Mouse (Mus musculus): Measurements from ENCODE around the gene Wdr73. TPM values are rescaled to one million over a fixed set of nuclear protein-coding genes. Genes with fewer than 3 reads are reported as not detected.

Wdr73 gene
- total and polyA plus RNA-seq, 3 experiments: 57.8 to 67.0 TPM; not detected in 1

GRCm38 (mm10) chr7:80842132-80842531, 58.9 kb downstream of the Wdr73 start:
- H3K4me3 ChIP-seq (ENCODE audit: control insufficient read depth in 1 of 2, insufficient read depth in 1 of 2, low read depth in 2 of 2, low read length in 2 of 2): no peak overlapping the region
- peaks cover 5 to 17% of the 10 kb centered on the region in 2 experiments for H3K4me1 ChIP-seq (ENCODE audit: control insufficient read depth in 1 of 2, insufficient read depth in 2 of 2, low read length in 2 of 2)
- H3K27ac ChIP-seq (ENCODE audit: control insufficient read depth, low read depth, low read length): no peak overlapping the region
- H3K9me3 ChIP-seq (replicated peaks; ENCODE audit: insufficient read depth, low read length): no peaks in the 10 kb centered on the region
- H3K9ac ChIP-seq (ENCODE audit: control insufficient read depth, low read depth, low read length, poor library complexity, severe bottlenecking): no peak overlapping the region
- peaks cover 0 to 12% of the 10 kb centered on the region in 2 experiments; a peak in 2 of 4 replicates for H3K36me3 ChIP-seq (ENCODE audit: control insufficient read depth in 1 of 2, insufficient read depth in 2 of 2, low read length in 2 of 2)
- DNase-seq (ENCODE audit: low read depth, low spot score): no peak
- no peaks in the 10 kb centered on the region for H3K27me3 ChIP-seq (ENCODE audit: control insufficient read depth in 1 of 2, insufficient read depth in 2 of 2, low read length in 2 of 2)
- TF ChIP-seq RAD21 (IDR thresholded peaks at IDR 0.05; ENCODE audit: low read depth, low read length) (no peak), HCFC1 (IDR thresholded peaks at IDR 0.05; ENCODE audit: low read depth, low read length) (no peak), UBTF (IDR thresholded peaks at IDR 0.05; ENCODE audit: borderline replicate concordance, insufficient read depth, low read depth, low read length) (no peak), TBP (IDR thresholded peaks at IDR 0.05; ENCODE audit: low read depth, low read length) (no peak), MAX (IDR thresholded peaks at IDR 0.05; ENCODE audit: low read length) (no peak), TAL1 (IDR thresholded peaks at IDR 0.05; ENCODE audit: low read length) (no peak), MEF2A (IDR thresholded peaks at IDR 0.05; ENCODE audit: extremely low read depth, insufficient replicate concordance, low read depth, low read length, poor library complexity, severe bottlenecking) (no peak), POLR2A (IDR thresholded peaks at IDR 0.05; ENCODE audit: control insufficient read depth in 1 of 2, insufficient read depth in 1 of 2, low read depth in 1 of 2, low read length in 2 of 2, poor library complexity in 1 of 2) (no peak)
- no peaks in the 10 kb centered on the region for H3K79me2 ChIP-seq (ENCODE audit: control insufficient read depth, insufficient read depth, low read length, poor library complexity)

- DNase-seq (ENCODE audit: low read depth, low spot score): peak; percentile 61
- Histone ChIP-seq H3K9me3 (replicated peaks; ENCODE audit: insufficient read depth, low read length) (no peaks in the 10 kb centered on the region), H3K4me1 (ENCODE audit: control insufficient read depth in 1 of 2, insufficient read depth in 2 of 2, low read length in 2 of 2) (peaks cover 5 to 14% of the 10 kb centered on the region in 2 experiments), H3K79me2 (ENCODE audit: control insufficient read depth, insufficient read depth, low read length, poor library complexity) (no peaks in the 10 kb centered on the region), H3K27me3 (ENCODE audit: control insufficient read depth in 1 of 2, insufficient read depth in 2 of 2, low read length in 2 of 2) (no peaks in the 10 kb centered on the region), H3K9ac (ENCODE audit: control insufficient read depth, low read depth, low read length, poor library complexity, severe bottlenecking) (peak overlapping the region; percentile 12; the same call in 1 of the 2 replicates), H3K4me3 (ENCODE audit: control insufficient read depth in 1 of 2, insufficient read depth in 1 of 2, low read depth in 2 of 2, low read length in 2 of 2) (no peak overlapping the region), H3K27ac (ENCODE audit: control insufficient read depth, low read depth, low read length) (peak overlapping the region; percentile 39; the same call in 1 of the 2 replicates), H3K36me3 (ENCODE audit: control insufficient read depth in 1 of 2, insufficient read depth in 2 of 2, low read length in 2 of 2) (peaks cover 0 to 12% of the 10 kb centered on the region in 2 experiments; a peak in 2 of 4 replicates)
- TF ChIP-seq EP300 (IDR thresholded peaks at IDR 0.05; ENCODE audit: low read depth in 1 of 2, low read length in 2 of 2) (peak in 1 of 2 experiments; percentile 37; a peak in 1 of 4 replicates), ELF1 (IDR thresholded peaks at IDR 0.05; ENCODE audit: low read depth, low read length) (no peak), CHD2 (IDR thresholded peaks at IDR 0.05; ENCODE audit: low read length) (no peak), ZNF384 (IDR thresholded peaks at IDR 0.05; ENCODE audit: low read depth, low read length) (0 out of 2 replicates have a peak, but pooled peaks have one; percentile 49), JUND (IDR thresholded peaks at IDR 0.05; ENCODE audit: low read depth, low read length) (0 out of 2 replicates have a peak, but pooled peaks have one; percentile 36)
These were observed 60.1 kb downstream of the Wdr73 start for GRCm38 (mm10) chr7:80840937-80841336.

Other genes with a start within 250 kb of the Wdr73 start
- gene Crtc3, start 212.4 kb downstream of the Wdr73 start, total RNA-seq (2012; rRNA removed): 4.2 and 5.0 TPM in 2 replicates
- gene Crtc3, start 212.4 kb downstream of the Wdr73 start, polyA plus RNA-seq (2012; ENCODE audit: insufficient read depth in 1 of 2, insufficient read length in 2 of 2, low read depth in 1 of 2, low replicate concordance in 2 of 2, missing spikeins in 1 of 2): 10 to 100 TPM in 1 of 2 experiments, not detected in 1; 15.8 TPM
- 20.6 and 29.4 TPM in 2 replicates for gene Iqgap1, start 75.3 kb downstream of the Wdr73 start, total RNA-seq (2012; rRNA removed)
- 10 to 100 TPM; 58.8 to 87.9 TPM for gene Iqgap1, start 75.3 kb downstream of the Wdr73 start, polyA plus RNA-seq (2012; ENCODE audit: insufficient read depth in 1 of 2, insufficient read length in 2 of 2, low read depth in 1 of 2, low replicate concordance in 2 of 2, missing spikeins in 1 of 2)
- 1.1 and 1.2 TPM in 2 replicates for gene Zscan2, start 40.3 kb downstream of the Wdr73 start, total RNA-seq (2012; rRNA removed)
- 1 to 10 TPM in 1 of 2 experiments, not detected in 1; 2.4 TPM for gene Zscan2, start 40.3 kb downstream of the Wdr73 start, polyA plus RNA-seq (2012; ENCODE audit: insufficient read depth in 1 of 2, insufficient read length in 2 of 2, low read depth in 1 of 2, low replicate concordance in 2 of 2, missing spikeins in 1 of 2)
- gene Nmb, start 3.8 kb upstream of the Wdr73 start, total RNA-seq (2012; rRNA removed): 4.4 and 4.7 TPM in 2 replicates
- 1 to 10 TPM in 1 of 2 experiments, not detected in 1; 4.6 TPM for gene Nmb, start 3.8 kb upstream of the Wdr73 start, polyA plus RNA-seq (2012; ENCODE audit: insufficient read depth in 1 of 2, insufficient read length in 2 of 2, low read depth in 1 of 2, low replicate concordance in 2 of 2, missing spikeins in 1 of 2)
- gene Sec11a, start 46.5 kb upstream of the Wdr73 start, total RNA-seq (2012; rRNA removed): 132 and 144 TPM in 2 replicates
- 100 to 1,000 TPM in 1 of 2 experiments, not detected in 1; 114 TPM for gene Sec11a, start 46.5 kb upstream of the Wdr73 start, polyA plus RNA-seq (2012; ENCODE audit: insufficient read depth in 1 of 2, insufficient read length in 2 of 2, low read depth in 1 of 2, low replicate concordance in 2 of 2, missing spikeins in 1 of 2)
- gene Zfp592, start 92.4 kb upstream of the Wdr73 start, total RNA-seq (2012; rRNA removed): 12.9 and 14.7 TPM in 2 replicates
- 10 to 100 TPM in 1 of 2 experiments, not detected in 1; 33.0 TPM for gene Zfp592, start 92.4 kb upstream of the Wdr73 start, polyA plus RNA-seq (2012; ENCODE audit: insufficient read depth in 1 of 2, insufficient read length in 2 of 2, low read depth in 1 of 2, low replicate concordance in 2 of 2, missing spikeins in 1 of 2)
- under 0.01 TPM in 1 of 2 replicates, not detected in the other for gene Alpk3, start 156.3 kb upstream of the Wdr73 start, total RNA-seq (2012; rRNA removed)
- gene Alpk3, start 156.3 kb upstream of the Wdr73 start, polyA plus RNA-seq (2012; ENCODE audit: insufficient read depth in 1 of 2, insufficient read length in 2 of 2, low read depth in 1 of 2, low replicate concordance in 2 of 2, missing spikeins in 1 of 2): under 1 TPM in 1 of 2 experiments, not detected in 1; 0.03 TPM
- gene Slc28a1, start 213.5 kb upstream of the Wdr73 start, total RNA-seq (2012; rRNA removed): not detected in 2 replicates
- not detected for gene Slc28a1, start 213.5 kb upstream of the Wdr73 start, polyA plus RNA-seq (2012; ENCODE audit: insufficient read depth in 1 of 2, insufficient read length in 2 of 2, low read depth in 1 of 2, low replicate concordance in 2 of 2, missing spikeins in 1 of 2)